Mouse (Mus musculus): ENCODE results near the gene Flvcr1.
"Not testable (repeated sequence)": the region's sequence is repeated elsewhere in the genome, so short reads cannot be mapped to it uniquely, and the experiment has no call there.

The Flvcr1 gene

GRCm38 (mm10) chr1:191041352-191041751 is 15.4 kb upstream of the Flvcr1 start:
- DNase-seq (ENCODE audit: low read depth, low spot score), result no peak

GRCm38 (mm10) chr1:191037999-191038398 is 12.0 kb upstream of the Flvcr1 start:
- DNase-seq (ENCODE audit: low read depth, low spot score), result no peak

GRCm38 (mm10) chr1:191036554-191037334 is 10.8 kb upstream of the Flvcr1 start, which contains the start of gene Spata45:
TSS of gene Spata45 (plus strand) at chr1:191036639.
- no peak for DNase-seq (ENCODE audit: low read depth, low spot score)

- peak; percentile 89 for DNase-seq (ENCODE audit: low read depth, low spot score)
These were observed 9.7 kb upstream of the Flvcr1 start for GRCm38 (mm10) chr1:191035649-191036048.

- DNase-seq (ENCODE audit: low read depth, low spot score), result not testable (repeated sequence)
These were observed 5.0 kb upstream of the Flvcr1 start for GRCm38 (mm10) chr1:191030922-191031425.

- DNase-seq (ENCODE audit: low read depth, low spot score), result peak; percentile 46
These were observed 4.2 kb upstream of the Flvcr1 start for GRCm38 (mm10) chr1:191030182-191030581.

- peak; percentile 60 for DNase-seq (ENCODE audit: low read depth, low spot score)
These were observed 644 bp downstream of the Flvcr1 start for GRCm38 (mm10) chr1:191025016-191026012.

GRCm38 (mm10) chr1:191023806-191024205 is 2.2 kb downstream of the Flvcr1 start:
- not testable (repeated sequence) for DNase-seq (ENCODE audit: low read depth, low spot score)

GRCm38 (mm10) chr1:191023140-191023539 is 2.8 kb downstream of the Flvcr1 start:
- no peak for DNase-seq (ENCODE audit: low read depth, low spot score)

- DNase-seq (ENCODE audit: low read depth, low spot score), result no peak
These were observed 4.9 kb downstream of the Flvcr1 start for GRCm38 (mm10) chr1:191021016-191021415.

- no peak for DNase-seq (ENCODE audit: low read depth, low spot score)
These were observed 5.6 kb downstream of the Flvcr1 start for GRCm38 (mm10) chr1:191020217-191020924.

GRCm38 (mm10) chr1:191019803-191020202 is 6.2 kb downstream of the Flvcr1 start:
- no peak for DNase-seq (ENCODE audit: low read depth, low spot score)

- peak; percentile 80 for DNase-seq (ENCODE audit: low read depth, low spot score)
These were observed 11.7 kb downstream of the Flvcr1 start for GRCm38 (mm10) chr1:191014271-191014670.

- peak; percentile 54 for DNase-seq (ENCODE audit: low read depth, low spot score)
These were observed 17.3 kb downstream of the Flvcr1 start for GRCm38 (mm10) chr1:191008707-191009106.

- DNase-seq (ENCODE audit: low read depth, low spot score), result peak; percentile 32
These were observed 23.8 kb downstream of the Flvcr1 start for GRCm38 (mm10) chr1:191002201-191002600.

- DNase-seq (ENCODE audit: low read depth, low spot score), result no peak
These were observed 25.3 kb downstream of the Flvcr1 start for GRCm38 (mm10) chr1:191000686-191001085.

GRCm38 (mm10) chr1:190998027-190998426 is 27.9 kb downstream of the Flvcr1 start:
- DNase-seq (ENCODE audit: low read depth, low spot score), result no peak

GRCm38 (mm10) chr1:190996346-190996877 is 29.5 kb downstream of the Flvcr1 start:
- DNase-seq (ENCODE audit: low read depth, low spot score), result no peak

GRCm38 (mm10) chr1:190995548-190995947 is 30.4 kb downstream of the Flvcr1 start:
- no peak for DNase-seq (ENCODE audit: low read depth, low spot score)

GRCm38 (mm10) chr1:190989437-190990082 is 36.4 kb downstream of the Flvcr1 start:
- peak; percentile 14 for DNase-seq (ENCODE audit: low read depth, low spot score)

- DNase-seq (ENCODE audit: low read depth, low spot score), result no peak
These were observed 44.5 kb downstream of the Flvcr1 start for GRCm38 (mm10) chr1:190981412-190981811.

All from R1 (cell line).